Mouse (Mus musculus): Measurements from ENCODE around the gene Ppil1.
"Not testable (repeated sequence)": the region's sequence is repeated elsewhere in the genome, so short reads cannot be mapped to it uniquely, and the experiment has no call there.

GRCm38 (mm10) chr17:29251006-29251405 is 13.0 kb downstream of the Ppil1 start:
- not testable (repeated sequence) for TF ChIP-seq CTCF (IDR thresholded peaks at IDR 0.05; ENCODE audit: borderline replicate concordance, insufficient read depth, low read length); POLR2A (IDR thresholded peaks at IDR 0.05; ENCODE audit: low read depth, low read length)

Measured in embryonic fibroblast, embryonic 13.5 days (primary cell).